Mouse (Mus musculus) adrenal gland, postnatal 36 days (tissue): ENCODE measurements around the gene Cand2. TPM values are rescaled to one million over a fixed set of nuclear protein-coding genes. Genes with fewer than 3 reads are reported as not detected.
A peak's percentile ranks its signal among the peaks of the same experiment; 100 is the strongest.

ENCODE experiments used
- DNase-seq, 2 experiments: peaks; one replicate each; pipeline ENCODE4 v3.0.0; 2021; ENCODE audit warnings: mixed read lengths in 1 of 2
- long read RNA-seq, 2 experiments: library from polyadenylated mRNA; stranded (forward); transcript quantifications; one replicate each; pipeline ENCODE4 v2.0.0; 2021; ENCODE audit warnings: borderline sequencing depth in 2 of 2
- total RNA-seq, 2 experiments: library from RNA; stranded (reverse); gene quantifications; 2 replicates each; pipeline ENCODE4 v1.2.3; 2021

Cand2 gene
- total RNA-seq, result 10 to 100 TPM; 10.4 to 12.7 TPM
- long read RNA-seq, experiment 1, full-length matches to known transcripts, result 1 of 7 reads
- long read RNA-seq, experiment 1, partial matches to known transcripts, result 4 of 7 reads
- long read RNA-seq, experiment 1, other reads (novel, unspliced or antisense), result 2 of 7 reads
- long read RNA-seq, experiment 2, full-length matches to known transcripts, result 2 of 4 reads
- long read RNA-seq, experiment 2, partial matches to known transcripts, result 2 of 4 reads
- long read RNA-seq, experiment 2, other reads (novel, unspliced or antisense), result 0 of 4 reads

- peak; percentile 49 to 78 for DNase-seq
These were observed at the start of gene Cand2 for GRCm38 (mm10) chr6:115774501-115774921. TSS of gene Cand2 (plus strand) at chr6:115774538.

- peak; percentile 52 to 66 for DNase-seq
These were observed 47.2 kb upstream of the Cand2 start for GRCm38 (mm10) chr6:115727108-115727507.

GRCm38 (mm10) chr6:115727570-115727969 is 46.8 kb upstream of the Cand2 start:
- no peak for DNase-seq

- no peak for DNase-seq
These were observed 43.6 kb upstream of the Cand2 start for GRCm38 (mm10) chr6:115730560-115731342.

GRCm38 (mm10) chr6:115732341-115732928 is 41.9 kb upstream of the Cand2 start:
- DNase-seq, result no peak

- peak in 1 of 2 experiments; percentile 57 for DNase-seq
These were observed 39.4 kb upstream of the Cand2 start for GRCm38 (mm10) chr6:115734909-115735308.

GRCm38 (mm10) chr6:115739056-115739455 is 35.3 kb upstream of the Cand2 start:
- DNase-seq, result no peak

GRCm38 (mm10) chr6:115743569-115743968 is 30.8 kb upstream of the Cand2 start:
- DNase-seq, result peak; percentile 44 to 47

GRCm38 (mm10) chr6:115746326-115746725 is 28.0 kb upstream of the Cand2 start:
- no peak for DNase-seq

GRCm38 (mm10) chr6:115755536-115755935 is 18.8 kb upstream of the Cand2 start:
- no peak for DNase-seq

GRCm38 (mm10) chr6:115758981-115759435 is 15.3 kb upstream of the Cand2 start:
- no peak for DNase-seq

GRCm38 (mm10) chr6:115759461-115759860 is 14.9 kb upstream of the Cand2 start:
- no peak for DNase-seq

- DNase-seq, result no peak
These were observed 14.2 kb upstream of the Cand2 start for GRCm38 (mm10) chr6:115760137-115760536.

- DNase-seq, result no peak
These were observed 13.4 kb upstream of the Cand2 start for GRCm38 (mm10) chr6:115760982-115761381.

- no peak for DNase-seq
These were observed 12.2 kb upstream of the Cand2 start, which contains the start of gene Tmem40 for GRCm38 (mm10) chr6:115761995-115762756. TSS of gene Tmem40 (minus strand) at chr6:115762410.

- DNase-seq, result peak; percentile 45 to 71
These were observed 10.2 kb upstream of the Cand2 start for GRCm38 (mm10) chr6:115764179-115764578.

- DNase-seq, result no peak
These were observed 7.0 kb upstream of the Cand2 start for GRCm38 (mm10) chr6:115767357-115767756.

GRCm38 (mm10) chr6:115768207-115768606 is 6.1 kb upstream of the Cand2 start:
- DNase-seq, result no peak

- DNase-seq, result no peak
These were observed 4.2 kb upstream of the Cand2 start for GRCm38 (mm10) chr6:115770059-115770670.

GRCm38 (mm10) chr6:115770852-115771251 is 3.5 kb upstream of the Cand2 start:
- no peak for DNase-seq

GRCm38 (mm10) chr6:115772201-115772600 is 2.1 kb upstream of the Cand2 start:
- DNase-seq, result no peak

- DNase-seq, result no peak
These were observed 1.7 kb upstream of the Cand2 start for GRCm38 (mm10) chr6:115772604-115773003.
